Mouse (Mus musculus): ENCODE measurements around the gene Medag. TPM values are rescaled to one million over a fixed set of nuclear protein-coding genes. Genes with fewer than 3 reads are reported as not detected.
A peak's percentile ranks its signal among the peaks of the same experiment; 100 is the strongest.

Gene Medag
- polyA plus RNA-seq, 1 experiment from 2014 or later, result 4.1 TPM

GRCm38 (mm10) chr5:149427277-149428060 is 15.9 kb downstream of the Medag start:
- Histone ChIP-seq H3K4me3 (ENCODE audit: low read depth, low read length) (no peak overlapping the region), H3K4me1 (replicated peaks; ENCODE audit: control insufficient read depth, insufficient read depth) (peaks cover 4% of the 10 kb centered on the region; the same call in 1 of the 2 replicates), H3K27ac (replicated peaks) (no peak overlapping the region), H3K9me3 (ENCODE audit: control insufficient read depth, low read length) (no peaks in the 10 kb centered on the region), H3K36me3 (ENCODE audit: control insufficient read depth, insufficient read depth, low read length) (no peaks in the 10 kb centered on the region), H3K9ac (ENCODE audit: low read length) (no peak overlapping the region), H3K4me2 (replicated peaks; ENCODE audit: low read depth) (no peak overlapping the region), H3K27me3 (ENCODE audit: control insufficient read depth, insufficient read depth, low read length) (no peaks in the 10 kb centered on the region)
- DNase-seq (ENCODE audit: low spot score), result no peak
- ATAC-seq (ENCODE audit: low FRiP score, low TSS enrichment), result no peak
- WGBS, result 92% methylated on average over 8 of the region's 8 CpGs
- TF ChIP-seq CTCF (IDR thresholded peaks at IDR 0.05; ENCODE audit: low read depth) (no peak), EP300 (optimal IDR thresholded peaks at IDR 0.05) (no peak)

GRCm38 (mm10) chr5:149428347-149428746 is 16.8 kb downstream of the Medag start:
- ATAC-seq (ENCODE audit: low FRiP score, low TSS enrichment) (peak; percentile 57; the same call in 1 of the 2 replicates), DNase-seq (ENCODE audit: low spot score) (peak; percentile 36)
- Histone ChIP-seq H3K4me1 (replicated peaks; ENCODE audit: control insufficient read depth, insufficient read depth) (peaks cover 4% of the 10 kb centered on the region; the same call in 1 of the 2 replicates), H3K4me3 (ENCODE audit: low read depth, low read length) (no peak overlapping the region), H3K36me3 (ENCODE audit: control insufficient read depth, insufficient read depth, low read length) (no peaks in the 10 kb centered on the region), H3K27ac (replicated peaks) (peak overlapping the region; percentile 79), H3K4me2 (replicated peaks; ENCODE audit: low read depth) (0 out of 2 replicates have a peak overlapping the region, but pooled peaks have one; percentile 11), H3K27me3 (ENCODE audit: control insufficient read depth, insufficient read depth, low read length) (no peaks in the 10 kb centered on the region), H3K9ac (ENCODE audit: low read length) (no peak overlapping the region; the same call in 1 of the 2 replicates), H3K9me3 (ENCODE audit: control insufficient read depth, low read length) (no peaks in the 10 kb centered on the region)
- TF ChIP-seq CTCF (IDR thresholded peaks at IDR 0.05; ENCODE audit: low read depth) (peak; percentile 20; the same call in 1 of the 2 replicates), EP300 (optimal IDR thresholded peaks at IDR 0.05) (no peak)
- WGBS, result 14% methylated on average over 6 of the region's 6 CpGs

GRCm38 (mm10) chr5:149428810-149429255 is 17.3 kb downstream of the Medag start:
- DNase-seq (ENCODE audit: low spot score) (peak; percentile 93), ATAC-seq (ENCODE audit: low FRiP score, low TSS enrichment) (peak; percentile 89)
- Histone ChIP-seq H3K4me3 (ENCODE audit: low read depth, low read length) (no peak overlapping the region), H3K4me1 (replicated peaks; ENCODE audit: control insufficient read depth, insufficient read depth) (peaks cover 4% of the 10 kb centered on the region; the same call in 1 of the 2 replicates), H3K9me3 (ENCODE audit: control insufficient read depth, low read length) (no peaks in the 10 kb centered on the region), H3K27ac (replicated peaks) (peak overlapping the region; percentile 79), H3K9ac (ENCODE audit: low read length) (peak overlapping the region; percentile 13; the same call in 1 of the 2 replicates), H3K36me3 (ENCODE audit: control insufficient read depth, insufficient read depth, low read length) (no peaks in the 10 kb centered on the region), H3K4me2 (replicated peaks; ENCODE audit: low read depth) (no peak overlapping the region), H3K27me3 (ENCODE audit: control insufficient read depth, insufficient read depth, low read length) (no peaks in the 10 kb centered on the region)
- WGBS, result 23% methylated on average over 2 of the region's 2 CpGs
- TF ChIP-seq CTCF (IDR thresholded peaks at IDR 0.05; ENCODE audit: low read depth) (0 out of 2 replicates have a peak, but pooled peaks have one; percentile 6), EP300 (optimal IDR thresholded peaks at IDR 0.05) (no peak)

GRCm38 (mm10) chr5:149429541-149429940 is 18.0 kb downstream of the Medag start:
- Histone ChIP-seq H3K9me3 (ENCODE audit: control insufficient read depth, low read length) (no peaks in the 10 kb centered on the region), H3K9ac (ENCODE audit: low read length) (no peak overlapping the region), H3K36me3 (ENCODE audit: control insufficient read depth, insufficient read depth, low read length) (no peaks in the 10 kb centered on the region), H3K4me1 (replicated peaks; ENCODE audit: control insufficient read depth, insufficient read depth) (peaks cover 4% of the 10 kb centered on the region; the same call in 1 of the 2 replicates), H3K4me2 (replicated peaks; ENCODE audit: low read depth) (no peak overlapping the region), H3K4me3 (ENCODE audit: low read depth, low read length) (no peak overlapping the region), H3K27ac (replicated peaks) (no peak overlapping the region; the same call in 1 of the 2 replicates), H3K27me3 (ENCODE audit: control insufficient read depth, insufficient read depth, low read length) (no peaks in the 10 kb centered on the region)
- WGBS, result 66% methylated on average over 4 of the region's 4 CpGs
- no peak for TF ChIP-seq CTCF (IDR thresholded peaks at IDR 0.05; ENCODE audit: low read depth)
- no peak for TF ChIP-seq EP300 (optimal IDR thresholded peaks at IDR 0.05)
- DNase-seq (ENCODE audit: low spot score) (no peak), ATAC-seq (ENCODE audit: low FRiP score, low TSS enrichment) (no peak)

GRCm38 (mm10) chr5:149430943-149431342 is 19.4 kb downstream of the Medag start:
- ATAC-seq (ENCODE audit: low FRiP score, low TSS enrichment), result no peak
- no peak overlapping the region for H3K9ac ChIP-seq (ENCODE audit: low read length)
- no peak for DNase-seq (ENCODE audit: low spot score)
- no peaks in the 10 kb centered on the region for H3K36me3 ChIP-seq (ENCODE audit: control insufficient read depth, insufficient read depth, low read length)
- no peaks in the 10 kb centered on the region for H3K27me3 ChIP-seq (ENCODE audit: control insufficient read depth, insufficient read depth, low read length)
- TF ChIP-seq CTCF (IDR thresholded peaks at IDR 0.05; ENCODE audit: low read depth), result no peak
- no peak for TF ChIP-seq EP300 (optimal IDR thresholded peaks at IDR 0.05)
- H3K4me2 ChIP-seq (replicated peaks; ENCODE audit: low read depth), result no peak overlapping the region
- peaks cover 4% of the 10 kb centered on the region; the same call in 1 of the 2 replicates for H3K4me1 ChIP-seq (replicated peaks; ENCODE audit: control insufficient read depth, insufficient read depth)
- no peak overlapping the region for H3K4me3 ChIP-seq (ENCODE audit: low read depth, low read length)
- no peaks in the 10 kb centered on the region for H3K9me3 ChIP-seq (ENCODE audit: control insufficient read depth, low read length)
- H3K27ac ChIP-seq (replicated peaks), result no peak overlapping the region
- 89% methylated on average over 3 of the region's 3 CpGs for WGBS

- Histone ChIP-seq H3K4me1 (replicated peaks; ENCODE audit: control insufficient read depth, insufficient read depth) (peaks cover 4% of the 10 kb centered on the region; the same call in 1 of the 2 replicates), H3K36me3 (ENCODE audit: control insufficient read depth, insufficient read depth, low read length) (no peaks in the 10 kb centered on the region), H3K4me3 (ENCODE audit: low read depth, low read length) (no peak overlapping the region), H3K9ac (ENCODE audit: low read length) (peak overlapping the region; percentile 13; the same call in 1 of the 2 replicates), H3K27me3 (ENCODE audit: control insufficient read depth, insufficient read depth, low read length) (no peaks in the 10 kb centered on the region), H3K4me2 (replicated peaks; ENCODE audit: low read depth) (no peak overlapping the region; the same call in 1 of the 2 replicates), H3K9me3 (ENCODE audit: control insufficient read depth, low read length) (no peaks in the 10 kb centered on the region), H3K27ac (replicated peaks) (peak overlapping the region; percentile 82)
- WGBS, result 40% methylated on average over 7 of the region's 7 CpGs
- ATAC-seq (ENCODE audit: low FRiP score, low TSS enrichment), result peak; percentile 81
- peak; percentile 91 for DNase-seq (ENCODE audit: low spot score)
- TF ChIP-seq CTCF (IDR thresholded peaks at IDR 0.05; ENCODE audit: low read depth) (no peak), EP300 (optimal IDR thresholded peaks at IDR 0.05) (no peak)
These were observed 22.1 kb downstream of the Medag start for GRCm38 (mm10) chr5:149433618-149434017.

All from stomach, postnatal 0 days (tissue).